Mouse (Mus musculus) activated CD4-positive, CD25-positive, alpha-beta regulatory T cell, adult 4 months (primary cell): ENCODE results near the gene Dhx58. TPM values are rescaled to one million over a fixed set of nuclear protein-coding genes. Genes with fewer than 3 reads are reported as not detected.

ENCODE experiments used
- ATAC-seq: one replicate; pipeline ENCODE4 v1.8.0; 2017
- polyA plus RNA-seq, 2 experiments: library from polyadenylated mRNA; unstranded; fragments of 100-300 nt; shearing (Covaris generic); gene quantifications; one replicate each; pipeline ENCODE4 v1.2.1; 2017

Dhx58 gene
- 10 to 100 TPM; 25.3 to 42.0 TPM for polyA plus RNA-seq

DNA sequence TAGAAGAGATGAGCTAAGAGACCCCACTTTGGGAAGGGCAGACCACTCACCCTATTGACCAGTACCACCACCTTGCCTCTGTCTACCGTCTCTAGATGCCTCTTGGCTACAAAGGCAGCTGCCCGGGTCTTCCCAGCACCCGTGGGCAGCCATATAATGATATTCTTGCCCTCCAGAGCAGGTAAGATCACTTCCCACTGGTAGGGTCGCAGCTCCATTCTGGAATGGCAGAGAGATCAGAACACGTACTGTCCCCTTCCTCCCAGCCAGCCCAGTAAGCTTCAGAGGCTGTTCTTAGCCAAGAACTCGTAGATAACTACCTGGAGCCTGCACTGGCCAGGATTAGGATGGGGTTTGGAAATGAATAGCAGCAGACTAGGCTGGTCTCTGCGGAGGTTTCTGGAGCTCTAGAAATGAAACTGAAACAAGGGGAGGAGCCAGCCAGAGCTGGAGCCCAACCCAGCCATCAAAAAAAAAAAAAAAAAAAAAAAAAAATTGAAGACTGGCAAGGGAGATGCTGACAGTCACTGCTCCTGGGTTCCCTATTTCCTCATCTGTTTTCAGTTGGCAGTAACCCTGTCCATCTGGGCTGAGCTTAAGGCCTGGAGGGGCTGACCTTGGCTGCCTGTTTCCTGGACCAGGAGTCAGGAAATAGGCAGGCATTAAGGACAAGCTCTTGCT lies at the start of gene Dhx58:
Gene Dhx58, minus strand, starts transcription at position 421 of the 681 bp plus-strand sequence.
- peak; percentile 74 for ATAC-seq

DNA sequence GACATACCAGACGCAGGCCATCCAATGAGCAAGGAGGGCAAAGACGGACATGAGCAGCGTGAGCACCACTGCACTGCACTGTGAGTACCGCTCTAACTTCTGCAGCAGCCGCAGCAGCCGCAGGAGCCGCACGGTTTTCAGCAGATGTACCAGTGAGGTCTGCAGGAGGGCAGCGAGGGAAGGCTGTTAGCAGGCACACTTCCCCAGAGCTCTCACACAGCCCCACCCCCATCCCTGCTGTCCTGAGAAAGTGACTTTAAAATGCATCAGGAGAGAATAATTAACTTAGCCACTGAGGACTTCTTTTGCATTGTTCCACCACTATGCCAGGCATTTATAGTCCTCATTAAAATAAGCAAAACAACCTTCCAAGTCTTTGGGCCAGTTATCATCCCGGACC lies 48.2 kb upstream of the Dhx58 start:
- no peak for ATAC-seq

GRCm38 (mm10) chr11:100750127-100750526 lies 46.1 kb upstream of the Dhx58 start:
- no peak for ATAC-seq

DNA sequence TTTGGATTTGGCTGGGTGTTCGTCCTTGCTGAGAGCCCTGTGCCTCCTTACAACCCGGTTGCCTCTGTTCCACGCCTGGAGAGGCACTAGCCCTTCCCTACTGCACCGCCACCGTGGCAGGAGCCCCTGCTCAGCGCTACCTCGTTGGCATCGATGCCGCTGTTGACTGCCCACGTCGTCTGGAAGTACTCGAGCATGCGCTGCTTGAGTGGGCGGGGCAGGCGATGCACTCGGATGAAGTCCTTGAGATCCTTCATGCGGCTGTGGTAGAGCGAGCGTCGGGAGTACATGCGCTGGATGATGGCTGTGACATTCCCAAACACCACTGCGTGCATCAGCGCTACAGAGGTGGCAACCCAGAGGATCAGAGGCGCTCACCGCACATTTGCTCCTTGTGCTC lies 45.4 kb upstream of the Dhx58 start:
- ATAC-seq = no peak

DNA sequence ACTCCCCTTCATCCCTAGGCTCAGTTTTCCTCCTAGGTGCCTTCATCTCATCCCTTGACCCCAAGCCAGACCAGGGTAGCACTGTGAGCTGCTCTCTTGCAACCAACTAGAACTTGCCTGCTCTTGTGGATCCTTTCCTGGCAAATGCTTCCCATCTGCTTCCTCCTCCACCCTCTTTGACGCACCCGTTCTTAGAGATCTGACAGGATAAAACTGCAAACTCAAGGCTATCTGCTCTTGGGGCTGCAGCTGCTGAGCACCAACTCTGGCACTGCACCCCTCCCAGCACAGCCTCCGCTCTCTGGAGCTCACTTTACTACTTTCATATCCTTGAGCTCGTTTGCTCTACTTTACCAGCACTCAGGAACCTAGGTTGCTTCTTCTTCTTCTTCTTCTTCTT lies 44.5 kb upstream of the Dhx58 start:
- no peak for ATAC-seq

DNA sequence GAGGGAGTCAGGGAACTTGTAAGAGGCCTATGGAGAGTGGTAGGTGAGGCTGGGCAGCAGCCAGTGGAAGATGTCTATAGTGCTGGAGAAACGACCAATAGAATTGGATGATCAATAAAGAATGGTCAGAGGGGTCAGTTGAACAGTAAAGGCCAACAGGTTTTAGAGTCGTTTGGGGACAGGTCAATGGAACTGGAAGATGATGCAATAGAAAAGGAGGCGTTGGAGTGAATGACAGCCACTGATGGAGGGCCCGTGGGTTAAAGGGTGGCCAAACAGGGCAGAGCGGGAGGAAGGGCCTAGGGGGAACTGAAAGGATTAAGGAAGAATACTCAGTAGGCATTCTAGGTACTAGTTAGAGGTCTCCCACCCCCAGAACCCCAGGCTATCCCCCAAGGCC lies 43.0 kb upstream of the Dhx58 start:
- no peak for ATAC-seq

DNA sequence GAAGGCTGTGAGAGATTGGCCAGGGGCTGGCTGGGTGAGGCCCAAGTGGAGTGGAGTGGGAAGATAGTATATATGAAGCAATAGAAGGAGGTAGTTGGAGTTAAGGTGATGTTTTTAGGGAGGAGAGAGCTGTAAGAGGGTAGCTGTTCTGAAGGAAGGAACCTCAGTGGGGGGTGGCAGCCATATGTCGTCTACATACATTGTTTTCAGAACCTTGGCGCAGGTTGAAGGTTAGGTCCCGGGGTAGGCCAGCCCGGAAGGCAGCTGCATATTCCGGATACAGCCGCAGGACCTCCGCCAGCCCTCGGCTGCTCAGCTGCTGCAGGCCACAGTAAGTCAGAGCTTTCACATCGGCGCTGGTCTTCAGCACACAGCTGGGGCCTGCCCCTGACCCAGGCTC lies 42.5 kb upstream of the Dhx58 start:
- no peak for ATAC-seq

DNA sequence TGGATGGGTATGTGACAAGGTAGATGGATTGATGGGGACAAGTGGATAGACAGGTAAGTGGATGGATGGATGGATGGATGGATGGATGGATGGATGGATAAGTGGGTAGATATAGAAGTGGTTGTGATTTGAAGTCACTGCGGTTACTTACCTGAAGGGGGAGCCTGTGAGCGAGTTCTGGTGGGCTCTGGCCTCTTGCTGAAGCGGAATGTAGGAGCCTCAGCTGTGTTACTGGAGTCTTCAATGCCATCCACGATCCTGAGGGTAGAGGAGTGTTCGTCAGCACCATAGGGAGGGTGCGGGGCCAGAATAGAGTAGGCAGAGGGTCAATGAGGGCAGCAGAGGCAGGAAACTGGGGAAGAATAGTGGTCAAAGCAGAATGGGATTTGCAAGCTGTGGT lies 41.0 kb upstream of the Dhx58 start:
- ATAC-seq = no peak

GRCm38 (mm10) chr11:100741348-100741747 lies 37.3 kb upstream of the Dhx58 start:
- no peak for ATAC-seq

GRCm38 (mm10) chr11:100738749-100739148 lies 34.7 kb upstream of the Dhx58 start:
- ATAC-seq = no peak

- peak; percentile 98 for ATAC-seq
Measured at GRCm38 (mm10) chr11:100738066-100738604, 34.1 kb upstream of the Dhx58 start, which contains the start of gene Rab5c. TSS of gene Rab5c (minus strand) at chr11:100738215.

DNA sequence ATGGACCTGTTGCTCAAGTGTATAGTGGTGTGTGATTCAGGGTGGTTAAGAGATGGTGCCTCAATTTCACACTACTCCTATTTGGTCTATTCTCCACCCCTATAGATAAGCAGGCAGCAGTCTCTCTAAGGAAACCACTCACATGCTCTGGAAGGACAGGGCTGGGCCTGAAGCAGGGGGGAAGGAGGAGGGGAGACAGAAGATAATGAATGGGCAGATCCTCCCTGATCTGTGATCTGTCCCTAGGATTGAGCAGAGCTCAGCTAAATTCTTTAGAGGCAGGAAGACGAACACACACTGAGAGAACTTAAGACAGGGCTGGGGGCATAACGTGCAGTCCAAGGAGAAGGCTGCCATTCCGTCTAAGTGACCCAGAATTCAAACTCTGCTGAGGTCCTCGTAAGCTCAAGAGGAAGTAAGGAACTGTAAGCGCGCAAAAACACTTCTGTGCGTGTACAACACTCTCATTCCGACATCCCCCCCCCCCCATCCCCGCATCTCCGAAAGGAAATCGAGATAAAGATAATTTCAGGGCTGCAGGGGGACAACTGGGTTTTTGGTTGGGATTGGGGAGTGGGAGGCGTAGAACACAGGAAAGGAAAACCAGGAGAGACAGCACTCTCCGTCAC lies 33.1 kb upstream of the Dhx58 start:
- no peak for ATAC-seq

GRCm38 (mm10) chr11:100736746-100737080 lies 32.6 kb upstream of the Dhx58 start:
- ATAC-seq = no peak

DNA sequence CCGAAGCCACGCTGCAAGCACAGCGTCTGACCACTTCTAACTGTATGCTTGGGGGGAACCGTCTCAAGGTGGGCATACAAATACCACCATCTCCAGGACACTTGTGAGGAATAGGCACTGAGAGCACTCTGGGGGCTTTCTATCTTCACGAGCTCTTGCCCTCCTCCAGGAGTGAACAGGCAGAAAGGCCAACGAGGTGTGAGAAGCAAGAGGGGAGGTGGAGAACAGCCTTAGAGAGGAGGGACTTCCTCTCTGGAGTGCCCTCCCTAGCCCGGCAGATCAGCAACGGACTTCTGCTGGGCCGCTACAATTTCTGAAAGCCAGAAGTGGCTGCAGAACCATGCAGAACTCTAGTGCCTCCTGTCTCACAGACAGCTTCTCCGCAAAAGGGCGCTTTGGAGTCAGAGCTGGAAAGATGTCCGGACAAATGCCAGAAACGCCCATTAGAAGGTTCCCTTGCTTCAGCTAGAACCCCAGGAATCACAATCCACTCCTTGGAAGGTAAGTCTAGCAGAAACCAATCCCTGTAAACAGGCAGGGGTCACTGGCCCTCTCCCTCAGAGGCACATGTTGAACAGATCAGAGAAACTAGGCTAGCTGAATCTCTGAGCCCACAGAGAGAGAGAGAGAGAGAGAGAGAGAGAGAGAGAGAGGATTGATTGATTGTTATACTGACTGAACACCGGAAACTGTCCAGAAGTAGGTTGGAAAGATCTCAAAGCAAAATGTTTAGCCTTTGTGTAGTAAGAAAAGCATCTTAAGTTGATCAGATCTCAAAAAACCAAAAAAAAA lies 32.1 kb upstream of the Dhx58 start:
- ATAC-seq = no peak

DNA sequence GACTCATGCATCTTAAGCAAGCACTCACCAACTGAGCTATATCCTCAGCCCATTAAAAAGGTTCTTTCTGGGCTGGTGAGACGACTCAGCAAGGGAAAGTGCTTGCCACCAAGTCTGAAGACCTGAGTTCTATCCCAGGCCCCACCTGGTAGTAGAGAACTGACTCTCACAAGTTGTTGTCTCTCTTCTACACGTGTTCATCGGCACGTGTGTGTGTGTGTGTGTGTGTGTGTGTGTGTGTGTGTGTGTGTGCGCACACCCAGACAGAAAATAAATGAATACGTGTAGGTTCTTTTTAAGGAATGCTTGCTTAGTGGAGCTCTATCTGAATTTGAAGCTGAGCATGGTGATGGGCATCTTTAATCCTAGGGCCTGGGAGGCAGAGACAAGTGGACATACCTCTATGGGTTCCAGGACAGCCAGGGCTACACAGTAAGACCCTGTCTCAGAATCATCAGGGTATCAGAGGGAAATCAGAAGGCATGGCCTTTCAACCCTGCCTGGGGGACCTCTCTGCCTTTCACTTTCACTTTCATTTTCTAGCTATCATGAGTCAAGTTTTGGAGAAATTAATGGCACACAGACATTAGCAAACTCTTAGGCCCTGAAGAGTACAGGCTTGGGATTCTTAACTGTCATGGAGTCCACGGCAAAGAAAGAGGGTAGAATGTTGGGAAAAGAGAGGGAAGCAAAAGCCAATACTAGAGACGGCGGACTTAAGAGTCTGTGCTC lies 31.2 kb upstream of the Dhx58 start:
- no peak for ATAC-seq

GRCm38 (mm10) chr11:100730477-100731205 lies 26.6 kb upstream of the Dhx58 start:
- no peak for ATAC-seq

GRCm38 (mm10) chr11:100729976-100730375 lies 25.9 kb upstream of the Dhx58 start:
- ATAC-seq = peak; percentile 28

GRCm38 (mm10) chr11:100728601-100729000 lies 24.5 kb upstream of the Dhx58 start:
- ATAC-seq = no peak

- no peak for ATAC-seq
Measured at GRCm38 (mm10) chr11:100727201-100727600, 23.1 kb upstream of the Dhx58 start.

DNA sequence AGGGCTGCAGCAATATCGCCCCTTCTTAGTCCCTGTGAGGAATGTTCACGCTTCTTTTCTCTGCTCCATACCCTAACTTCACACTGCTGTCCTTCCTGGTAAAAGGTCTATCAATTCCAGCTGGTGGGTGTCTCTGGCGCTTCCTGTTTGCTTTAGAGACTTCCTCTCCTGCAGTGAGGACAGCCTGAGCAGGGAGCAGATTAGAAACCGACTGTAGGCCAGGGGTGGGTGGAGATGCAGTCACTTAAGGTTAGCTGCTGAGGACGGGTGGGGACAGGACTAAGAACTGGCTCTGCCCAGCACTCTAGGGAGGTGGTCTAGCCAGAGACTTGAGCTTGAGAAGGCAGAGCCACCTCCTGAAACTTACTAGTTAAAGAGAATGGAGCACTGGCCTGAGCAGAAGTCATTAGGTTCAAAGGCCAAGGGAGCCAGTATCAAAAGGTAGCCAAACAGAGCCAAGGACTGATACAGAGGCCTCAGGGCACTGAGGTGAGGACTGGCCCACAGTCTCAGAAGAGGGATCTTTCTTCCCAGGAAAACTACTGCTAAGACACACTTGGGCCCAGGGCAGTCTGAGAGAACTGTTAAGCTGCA lies 20.9 kb upstream of the Dhx58 start:
- ATAC-seq = no peak

GRCm38 (mm10) chr11:100722493-100723028 lies 18.5 kb upstream of the Dhx58 start:
- ATAC-seq = no peak
